Mouse (Mus musculus) neutrophil, adult 5-6 weeks (primary cell): ENCODE results near the gene Dctn2. TPM values are rescaled to one million over a fixed set of nuclear protein-coding genes. Genes with fewer than 3 reads are reported as not detected.
A peak's percentile ranks its signal among the peaks of the same experiment; 100 is the strongest.

ENCODE experiments used
- ATAC-seq: fragments of 151-379, 151-347 bp; 2 replicates; pipeline ENCODE4 v1.8.0; 2017; ENCODE audit warnings: mild to moderate bottlenecking, moderate TSS enrichment; ENCODE audit not compliant: insufficient number of reproducible peaks, poor library complexity, low FRiP score, severe bottlenecking; ENCODE audit errors: extremely low read depth
- total RNA-seq: library from RNA; stranded (forward); fragments of 200-1000 nt; gene quantifications from 2 replicates; pipeline ENCODE4 v1.2.3, GENCODE M21; 2017

The Dctn2 gene
- total RNA-seq, 1 experiment from 2014 or later, result 89.5 TPM

- no peak for ATAC-seq
Measured at GRCm38 (mm10) chr10:127286194-127286593, 20.0 kb downstream of the Dctn2 start.

GRCm38 (mm10) chr10:127286730-127287129 is 20.6 kb downstream of the Dctn2 start:
- no peak for ATAC-seq

- ATAC-seq, result no peak
Measured at GRCm38 (mm10) chr10:127287271-127287935, 21.2 kb downstream of the Dctn2 start.

GRCm38 (mm10) chr10:127287936-127288293 is 21.7 kb downstream of the Dctn2 start:
- no peak for ATAC-seq

- no peak for ATAC-seq
Measured at GRCm38 (mm10) chr10:127288328-127288799, 22.2 kb downstream of the Dctn2 start.

GRCm38 (mm10) chr10:127288800-127289572 is 22.8 kb downstream of the Dctn2 start, which contains the start of gene Mbd6:
Gene Mbd6, minus strand, starts transcription at chr10:127289018.
- ATAC-seq, result peak; percentile 51

GRCm38 (mm10) chr10:127289573-127290191 is 23.5 kb downstream of the Dctn2 start:
- ATAC-seq, result no peak

GRCm38 (mm10) chr10:127290307-127290929 is 24.2 kb downstream of the Dctn2 start:
- ATAC-seq, result peak; percentile 80

- ATAC-seq, result no peak
Measured at GRCm38 (mm10) chr10:127290930-127291880, 25.0 kb downstream of the Dctn2 start.

GRCm38 (mm10) chr10:127291881-127292638 is 25.9 kb downstream of the Dctn2 start:
- no peak for ATAC-seq

- ATAC-seq, result no peak
Measured at GRCm38 (mm10) chr10:127292987-127293538, 26.9 kb downstream of the Dctn2 start.

GRCm38 (mm10) chr10:127293590-127294113 is 27.5 kb downstream of the Dctn2 start:
- ATAC-seq, result no peak

GRCm38 (mm10) chr10:127294895-127295510 is 28.8 kb downstream of the Dctn2 start:
- ATAC-seq, result no peak

- no peak for ATAC-seq
Measured at GRCm38 (mm10) chr10:127295986-127296794, 30.0 kb downstream of the Dctn2 start.

- ATAC-seq, result no peak; the same call in 1 of the 2 replicates
Measured at GRCm38 (mm10) chr10:127297015-127297871, 31.1 kb downstream of the Dctn2 start.
